8 mouse cellular contexts compared by ENCODE assay signal in genomic region chr2:72980337-72981074, GRCm38 (mm10). TPM values are rescaled to one million over a fixed set of nuclear protein-coding genes. Genes with fewer than 3 reads are reported as not detected.
A peak's percentile ranks its signal among the peaks of the same experiment; 100 is the strongest.
DNase-seq lines count a peak whose midpoint lies in the region; ATAC-seq lines count a peak whose summit lies in the region.

Gene Sp3, minus strand, starts transcription at chr2:72980446.

- peak within 1 kb of the TSS; percentile 92 for H3K4me3 ChIP-seq in brown adipose tissue, adult 24 weeks (ENCODE audit: insufficient read depth, low read depth, low read length)
- H3K4me3 ChIP-seq in heart, embryonic 13.5 days: peak within 1 kb of the TSS; percentile 100
- H3K4me3 ChIP-seq in liver, embryonic 12.5 days: peak within 1 kb of the TSS; percentile 89
- H3K4me3 ChIP-seq in stomach, embryonic 15.5 days (replicated peaks): peak within 1 kb of the TSS; percentile 98

- H3K27me3 ChIP-seq in heart, embryonic 13.5 days (replicated peaks): no peaks in the 10 kb centered on the region
- H3K27me3 ChIP-seq in liver, embryonic 12.5 days (replicated peaks): no peaks in the 10 kb centered on the region
- H3K27me3 ChIP-seq in stomach, embryonic 15.5 days (replicated peaks): no peaks in the 10 kb centered on the region

- peak; percentile 98 for DNase-seq in CD4-positive, CD25-positive, alpha-beta regulatory T cell, adult 2 months (ENCODE audit: low read depth, low spot score)
- peak; percentile 50 for DNase-seq in fat pad, adult 2 months (ENCODE audit: extremely low read depth, low read depth, low spot score)
- DNase-seq in kidney, postnatal 10 days: peak; percentile 99
- DNase-seq in natural killer cell, adult 2 months (ENCODE audit: low spot score in 2 of 2): peak; percentile 94 to 95

- under 1% methylated on average over 64 of the region's 64 CpGs for WGBS in heart, embryonic 13.5 days
- under 1% methylated on average over 64 of the region's 64 CpGs for WGBS in liver, embryonic 12.5 days (ENCODE audit: insufficient replicate concordance)
- WGBS in stomach, embryonic 15.5 days: under 1% methylated on average over 63 of the region's 64 CpGs

- peak within 1 kb of the TSS; percentile 86 for H3K4me2 ChIP-seq in heart, embryonic 13.5 days
- peak within 1 kb of the TSS; percentile 79 for H3K4me2 ChIP-seq in liver, embryonic 12.5 days
- peak within 1 kb of the TSS; percentile 66 for H3K4me2 ChIP-seq in stomach, embryonic 15.5 days

- peak within 1 kb of the TSS; percentile 97 for H3K27ac ChIP-seq in brown adipose tissue, adult 24 weeks (replicated peaks; ENCODE audit: low read depth, low read length)
- peak within 1 kb of the TSS; percentile 100 for H3K27ac ChIP-seq in heart, embryonic 13.5 days (replicated peaks)
- H3K27ac ChIP-seq in liver, embryonic 12.5 days: peak within 1 kb of the TSS; percentile 100
- peak within 1 kb of the TSS; percentile 100 for H3K27ac ChIP-seq in stomach, embryonic 15.5 days

- peaks cover 6% of the 10 kb centered on the region; the same call in 1 of the 2 replicates for H3K36me3 ChIP-seq in heart, embryonic 13.5 days
- peaks cover 15% of the 10 kb centered on the region for H3K36me3 ChIP-seq in liver, embryonic 12.5 days
- H3K36me3 ChIP-seq in stomach, embryonic 15.5 days: no peaks in the 10 kb centered on the region

- H3K4me1 ChIP-seq in brown adipose tissue, adult 24 weeks (ENCODE audit: control insufficient read depth, insufficient read depth, insufficient read length, low read length): peaks cover 11% of the 10 kb centered on the region
- peaks cover 37% of the 10 kb centered on the region for H3K4me1 ChIP-seq in heart, embryonic 13.5 days
- H3K4me1 ChIP-seq in liver, embryonic 12.5 days: peaks cover 44% of the 10 kb centered on the region
- peaks cover 11% of the 10 kb centered on the region; the same call in 1 of the 2 replicates for H3K4me1 ChIP-seq in stomach, embryonic 15.5 days

- peak; percentile 73 for ATAC-seq in heart, embryonic 13.5 days (ENCODE audit: extremely low read depth, insufficient number of reproducible peaks, low FRiP score, low TSS enrichment)
- ATAC-seq in liver, embryonic 12.5 days: peak; percentile 84
- ATAC-seq in stomach, embryonic 15.5 days (ENCODE audit: insufficient read depth, low FRiP score, low read depth): peak; percentile 87

- peak within 1 kb of the TSS; percentile 100 for H3K9ac ChIP-seq in heart, embryonic 13.5 days
- H3K9ac ChIP-seq in liver, embryonic 12.5 days: peak within 1 kb of the TSS; percentile 100
- H3K9ac ChIP-seq in stomach, embryonic 15.5 days: peak within 1 kb of the TSS; percentile 100

- H3K9me3 ChIP-seq in heart, embryonic 13.5 days: no peaks in the 10 kb centered on the region
- H3K9me3 ChIP-seq in liver, embryonic 12.5 days (replicated peaks): no peaks in the 10 kb centered on the region
- no peaks in the 10 kb centered on the region for H3K9me3 ChIP-seq in stomach, embryonic 15.5 days

RNA-seq across cellular contexts. Expression of gene Sp3, which starts in this region (rescaled TPM):
- polyA plus RNA-seq in brown adipose tissue, adult 24 weeks (2012; ENCODE audit: insufficient read depth, insufficient read length, missing spikeins): 42.7 and 45.9 TPM in 2 replicates
- polyA plus RNA-seq in heart, embryonic 13.5 days (2015; fragmentation: Nextera tagmentation; extraction: Ambion mirVana): 30.5 and 31.0 TPM in 2 replicates
- 45.2 and 47.6 TPM in 2 replicates for polyA plus RNA-seq in liver, embryonic 12.5 days (2016; fragmentation: Nextera tagmentation; extraction: Ambion mirVana)
- polyA plus RNA-seq in stomach, embryonic 15.5 days (2015; fragmentation: Nextera tagmentation; extraction: Ambion mirVana): 49.2 and 49.8 TPM in 2 replicates

Comparison
In these comparisons a context has a peak if more than half of its experiments do, and no peak if none do; other contexts are left out.
1. Peak in every context shown above with its lines: DNase-seq, ATAC-seq, H3K4me3 ChIP-seq and H3K27ac ChIP-seq.